Mouse (Mus musculus) G1E (cell line): ENCODE measurements around the gene Tcerg1l. TPM values are rescaled to one million over a fixed set of nuclear protein-coding genes. Genes with fewer than 3 reads are reported as not detected.
A peak's percentile ranks its signal among the peaks of the same experiment; 100 is the strongest.

Experiments
- ATAC-seq: 2 replicates; pipeline ENCODE4 v1.8.0; 2016; ENCODE audit warnings: mild to moderate bottlenecking; ENCODE audit not compliant: insufficient number of reproducible peaks, poor library complexity, low FRiP score, severe bottlenecking; ENCODE audit errors: extremely low read depth
- DNase-seq: peaks from one replicate; pipeline ENCODE4 v3.0.0; 2012; ENCODE audit warnings: low spot score
- H3K27me3 ChIP-seq: 2 replicates; pipeline ENCODE4 v1.6.1; 2012; ENCODE audit warnings: mild to moderate bottlenecking, low read length, inconsistent platforms; ENCODE audit not compliant: insufficient read depth
- H3K36me3 ChIP-seq: replicated peaks from 2 replicates; pipeline ENCODE3; 2012; ENCODE audit warnings: mild to moderate bottlenecking, inconsistent platforms
- H3K4me1 ChIP-seq: 2 replicates; pipeline ENCODE4 v1.6.1; 2012; ENCODE audit warnings: low read depth, low read length, inconsistent platforms, mixed read lengths; ENCODE audit not compliant: insufficient read depth
- H3K4me3 ChIP-seq: 2 replicates; pipeline ENCODE4 v1.5.1; 2012; ENCODE audit warnings: low read depth, mild to moderate bottlenecking, inconsistent platforms, low read length, moderate library complexity, mixed read lengths
- H3K9me3 ChIP-seq: replicated peaks from 2 replicates; pipeline ENCODE4 v1.6.1; 2012; ENCODE audit warnings: inconsistent platforms
- CTCF ChIP-seq: IDR thresholded peaks from 2 replicates; pipeline ENCODE4 v1.5.1; 2012; ENCODE audit warnings: low read depth, low read length, inconsistent platforms, mixed read lengths
- GATA1 ChIP-seq: IDR thresholded peaks from 2 replicates; pipeline ENCODE4 v1.6.1; 2012; ENCODE audit warnings: borderline replicate concordance, low read length, inconsistent platforms, mixed read lengths
- GATA2 ChIP-seq: IDR thresholded peaks from 2 replicates; pipeline ENCODE4 v1.6.1; 2012; ENCODE audit warnings: low read depth, low read length, inconsistent platforms, borderline replicate concordance
- POLR2AphosphoS5 ChIP-seq: IDR thresholded peaks from 2 replicates; pipeline ENCODE4 v1.6.1; 2012; ENCODE audit warnings: low read depth, low read length, inconsistent platforms; ENCODE audit not compliant: insufficient replicate concordance
- TAL1 ChIP-seq: conservative IDR thresholded peaks from 2 replicates; pipeline ENCODE4 v1.6.1; 2012; ENCODE audit warnings: low read depth, low read length, inconsistent platforms, mixed read lengths
- polyA plus RNA-seq: library from polyadenylated mRNA; stranded (reverse); fragments of >175 nt; gene quantifications from 2 replicates; pipeline ENCODE4 v1.2.3, GENCODE M21; 2012
- total RNA-seq, 2 experiments: library from RNA; stranded (forward) in 1 of 2; stranded (reverse) in 1 of 2; fragments of 200-1000 nt in 1 of 2; fragments of >200 nt in 1 of 2; fragmentation: Nextera tagmentation in 1 of 2; gene quantifications; 2 replicates each; pipeline ENCODE4 v1.2.3; 2014 to 2017

Tcerg1l gene
- total and polyA plus RNA-seq, 3 experiments: 0.11 TPM; not detected in 2

GRCm38 (mm10) chr7:138199333-138200058 lies 198.0 kb downstream of the Tcerg1l start:
- no peak overlapping the region for H3K4me3 ChIP-seq
- ATAC-seq (no peak), DNase-seq (no peak)

GRCm38 (mm10) chr7:138196139-138196538 lies 201.4 kb downstream of the Tcerg1l start:
- no peak for TF ChIP-seq TAL1
- ATAC-seq: no peak
- H3K4me1 ChIP-seq: no peaks in the 10 kb centered on the region
- H3K4me3 ChIP-seq: no peak overlapping the region
- H3K27me3 ChIP-seq: no peaks in the 10 kb centered on the region
- H3K36me3 ChIP-seq: no peaks in the 10 kb centered on the region
- DNase-seq: no peak
- peaks cover 53% of the 10 kb centered on the region for H3K9me3 ChIP-seq

More at GRCm38 (mm10) chr7:138199333-138200058, 198.0 kb downstream of the Tcerg1l start:
- Histone ChIP-seq H3K36me3 (no peaks in the 10 kb centered on the region), H3K4me1 (no peaks in the 10 kb centered on the region), H3K9me3 (peaks cover 68% of the 10 kb centered on the region), H3K27me3 (no peaks in the 10 kb centered on the region)
- TF ChIP-seq GATA2 (no peak), TAL1 (no peak), CTCF (no peak), POLR2AphosphoS5 (no peak), GATA1 (no peak)

GRCm38 (mm10) chr7:138184197-138184596 lies 213.3 kb downstream of the Tcerg1l start:
- ATAC-seq (no peak), DNase-seq (no peak)
- Histone ChIP-seq H3K9me3 (peaks cover 45% of the 10 kb centered on the region), H3K4me3 (no peak overlapping the region), H3K27me3 (no peaks in the 10 kb centered on the region), H3K36me3 (no peaks in the 10 kb centered on the region), H3K4me1 (no peaks in the 10 kb centered on the region)
- TF ChIP-seq CTCF (no peak), POLR2AphosphoS5 (no peak), GATA2 (no peak), GATA1 (no peak), TAL1 (no peak)

GRCm38 (mm10) chr7:138182216-138182615 lies 215.3 kb downstream of the Tcerg1l start:
- DNase-seq: no peak
- Histone ChIP-seq H3K4me1 (no peaks in the 10 kb centered on the region), H3K9me3 (peaks cover 50% of the 10 kb centered on the region), H3K36me3 (no peaks in the 10 kb centered on the region), H3K27me3 (no peaks in the 10 kb centered on the region), H3K4me3 (no peak overlapping the region)
- ATAC-seq: no peak
- no peak for TF ChIP-seq GATA1
- no peak for TF ChIP-seq CTCF
- no peak for TF ChIP-seq GATA2
- TF ChIP-seq POLR2AphosphoS5: no peak
- TF ChIP-seq TAL1: no peak

GRCm38 (mm10) chr7:138178617-138179016 lies 218.9 kb downstream of the Tcerg1l start:
- H3K4me1 ChIP-seq: no peaks in the 10 kb centered on the region
- peaks cover 62% of the 10 kb centered on the region for H3K9me3 ChIP-seq
- ATAC-seq: 0 out of 2 replicates have a peak, but pooled peaks have one; percentile 1
- no peaks in the 10 kb centered on the region for H3K36me3 ChIP-seq
- no peak for DNase-seq
- H3K27me3 ChIP-seq: no peaks in the 10 kb centered on the region
- TF ChIP-seq CTCF (no peak), POLR2AphosphoS5 (no peak), GATA1 (no peak), GATA2 (no peak), TAL1 (no peak)
- no peak overlapping the region for H3K4me3 ChIP-seq

- no peaks in the 10 kb centered on the region for H3K27me3 ChIP-seq
- ATAC-seq (no peak), DNase-seq (no peak)
Observed at GRCm38 (mm10) chr7:138176026-138176425, 221.5 kb downstream of the Tcerg1l start.

GRCm38 (mm10) chr7:138170389-138170788 lies 227.1 kb downstream of the Tcerg1l start:
- ATAC-seq (no peak), DNase-seq (no peak)
- no peaks in the 10 kb centered on the region for H3K36me3 ChIP-seq
- H3K4me3 ChIP-seq: no peak overlapping the region
- H3K4me1 ChIP-seq: no peaks in the 10 kb centered on the region
- H3K9me3 ChIP-seq: peaks cover 67% of the 10 kb centered on the region
- TF ChIP-seq GATA1 (no peak), GATA2 (no peak), CTCF (no peak), POLR2AphosphoS5 (no peak), TAL1 (no peak)
- no peaks in the 10 kb centered on the region for H3K27me3 ChIP-seq

More at GRCm38 (mm10) chr7:138176026-138176425, 221.5 kb downstream of the Tcerg1l start:
- Histone ChIP-seq H3K4me3 (no peak overlapping the region), H3K36me3 (no peaks in the 10 kb centered on the region), H3K9me3 (peaks cover 67% of the 10 kb centered on the region), H3K4me1 (no peaks in the 10 kb centered on the region)
- no peak for TF ChIP-seq GATA1
- no peak for TF ChIP-seq CTCF
- no peak for TF ChIP-seq POLR2AphosphoS5
- TF ChIP-seq GATA2: no peak
- no peak for TF ChIP-seq TAL1
